Comparison of ENCODE assay signal across 9 mouse cellular contexts in genomic region chr4:95377222-95378134, GRCm38 (mm10).
DNase-seq lines count a peak whose midpoint lies in the region; ATAC-seq and TF ChIP-seq lines count a peak whose summit lies in the region.
"Had no signal": no experiment of that assay in that cellular context is flagged by ENCODE, and none has a peak within 500 bp of the region (broad histone marks: within the 10 kb centered on the region; RNA-seq: fewer than 3 reads in every experiment).

No protein-coding gene starts in this region.

- peak overlapping the region; percentile 74 for H3K27ac ChIP-seq in layer of hippocampus, adult 2 months
- H3K27ac ChIP-seq in embryonic facial prominence, embryonic 15.5 days (replicated peaks) = peak overlapping the region; percentile 78

- no peak overlapping the region for H3K4me3 ChIP-seq in layer of hippocampus, adult 2 months
- H3K4me3 ChIP-seq in embryonic facial prominence, embryonic 15.5 days (replicated peaks) = no peak overlapping the region

- DNase-seq in layer of hippocampus, adult 2 months (ENCODE audit: low spot score in 2 of 2) = no peak
- no peak for DNase-seq in layer of hippocampus, postnatal 14 days (ENCODE audit: low spot score in 2 of 2)
- DNase-seq in kidney, postnatal 14 days = peak; percentile 62
- DNase-seq in ovary, postnatal 14 days (ENCODE audit: low spot score) = peak; percentile 17
- DNase-seq in layer of hippocampus, postnatal 10 days (ENCODE audit: low spot score in 2 of 2) = no peak
- DNase-seq in thymus, postnatal 4 days = no peak
- DNase-seq: cerebellum, postnatal 25 days had no signal

- H3K36me3 ChIP-seq in embryonic facial prominence, embryonic 15.5 days = no peaks in the 10 kb centered on the region

- H3K9ac ChIP-seq in embryonic facial prominence, embryonic 15.5 days = no peak overlapping the region

- ATAC-seq in embryonic facial prominence, embryonic 15.5 days (ENCODE audit: insufficient number of reproducible peaks, low FRiP score, low TSS enrichment, low read depth) = peak; percentile 57
- ATAC-seq in erythroblast, adult 5-6 weeks (replicated peaks; ENCODE audit: low FRiP score, poor library complexity, severe bottlenecking) = no peak

- no peak overlapping the region for H3K4me2 ChIP-seq in embryonic facial prominence, embryonic 15.5 days (replicated peaks)

- H3K9me3 ChIP-seq in embryonic facial prominence, embryonic 15.5 days (replicated peaks) = no peaks in the 10 kb centered on the region

- TF ChIP-seq CTCF in layer of hippocampus, adult 2 months (conservative IDR thresholded peaks at IDR 0.05) = no peak

- peaks cover 14% of the 10 kb centered on the region for H3K4me1 ChIP-seq in embryonic facial prominence, embryonic 15.5 days

- 25% methylated on average over 9 of the region's 9 CpGs for WGBS in embryonic facial prominence, embryonic 15.5 days

- H3K27me3 ChIP-seq in embryonic facial prominence, embryonic 15.5 days = no peaks in the 10 kb centered on the region

Comparison
In these comparisons a context has a peak if more than half of its experiments do, and no peak if none do; other contexts are left out.
1. DNase-seq: peak in kidney, postnatal 14 days (single experiment) and ovary, postnatal 14 days (single experiment); none in layer of hippocampus, adult 2 months (0 of 2), layer of hippocampus, postnatal 14 days (0 of 2), layer of hippocampus, postnatal 10 days (0 of 2) and thymus, postnatal 4 days (single experiment).